Mouse (Mus musculus) retina, postnatal 1 day (tissue): ENCODE results near the gene Gbp10.
"Not testable (repeated sequence)": the region's sequence is repeated elsewhere in the genome, so short reads cannot be mapped to it uniquely, and the experiment has no call there.

Source experiments
- DNase-seq: peaks from one replicate; pipeline ENCODE4 v3.0.0-alpha.2; 2012

Gene Gbp10

GRCm38 (mm10) chr5:105239483-105240047 is at the start of gene Gbp10:
Gene Gbp10 (minus strand): TSS chr5:105239533.
- not testable (repeated sequence) for DNase-seq

- DNase-seq = not testable (repeated sequence)
Measured at GRCm38 (mm10) chr5:105260673-105261072, 21.3 kb upstream of the Gbp10 start.

GRCm38 (mm10) chr5:105252491-105252890 is 13.2 kb upstream of the Gbp10 start:
- DNase-seq = no peak

- not testable (repeated sequence) for DNase-seq
Measured at GRCm38 (mm10) chr5:105244741-105245140, 5.4 kb upstream of the Gbp10 start.

GRCm38 (mm10) chr5:105240982-105241381 is 1.6 kb upstream of the Gbp10 start:
- DNase-seq = peak; percentile 80

- not testable (repeated sequence) for DNase-seq
Measured at GRCm38 (mm10) chr5:105238402-105238801, 931 bp downstream of the Gbp10 start.

GRCm38 (mm10) chr5:105236040-105236439 is 3.3 kb downstream of the Gbp10 start:
- DNase-seq = not testable (repeated sequence)

GRCm38 (mm10) chr5:105208957-105209356 is 30.4 kb downstream of the Gbp10 start:
- not testable (repeated sequence) for DNase-seq

- not testable (repeated sequence) for DNase-seq
Measured at GRCm38 (mm10) chr5:105200791-105201355, 38.5 kb downstream of the Gbp10 start.

- DNase-seq = not testable (repeated sequence)
Measured at GRCm38 (mm10) chr5:105199149-105199548, 40.2 kb downstream of the Gbp10 start.

GRCm38 (mm10) chr5:105197915-105198560 is 41.3 kb downstream of the Gbp10 start:
- DNase-seq = not testable (repeated sequence)

GRCm38 (mm10) chr5:105196308-105196707 is 43.0 kb downstream of the Gbp10 start:
- peak; percentile 1 for DNase-seq

- DNase-seq = not testable (repeated sequence)
Measured at GRCm38 (mm10) chr5:105192536-105192935, 46.8 kb downstream of the Gbp10 start.

- no peak for DNase-seq
Measured at GRCm38 (mm10) chr5:105181446-105181845, 57.9 kb downstream of the Gbp10 start.
